Mouse (Mus musculus) limb, embryonic 15.5 days (tissue): ENCODE measurements around the gene Pfkfb4. TPM values are rescaled to one million over a fixed set of nuclear protein-coding genes. Genes with fewer than 3 reads are reported as not detected.

Experiments used
- ATAC-seq: fragments of 200-750 bp; cut with Nextera tagmentation; 2 replicates; pipeline ENCODE4 v1.8.0; 2017; ENCODE audit warnings: low read depth, moderate TSS enrichment; ENCODE audit not compliant: insufficient number of reproducible peaks, low FRiP score, low TSS enrichment
- H3K27ac ChIP-seq: fragments of 300-500 bp; sonication (generic); 2 replicates; pipeline ENCODE4 v1.5.1; 2015; ENCODE audit warnings: moderate library complexity, mild to moderate bottlenecking, inconsistent platforms
- H3K27me3 ChIP-seq: fragments of 300-500 bp; sonication (generic); 2 replicates; pipeline ENCODE4 v1.6.1; 2015; ENCODE audit warnings: inconsistent platforms
- H3K36me3 ChIP-seq: fragments of 300-500 bp; sonication (generic); 2 replicates; pipeline ENCODE4 v1.6.1; 2015; ENCODE audit warnings: inconsistent platforms
- H3K4me1 ChIP-seq: fragments of 300-500 bp; sonication (generic); 2 replicates; pipeline ENCODE4 v1.6.1; 2015; ENCODE audit warnings: inconsistent platforms
- H3K4me2 ChIP-seq: fragments of 300-500 bp; sonication (generic); 2 replicates; pipeline ENCODE4 v1.6.1; 2015; ENCODE audit warnings: mild to moderate bottlenecking, inconsistent platforms
- H3K4me3 ChIP-seq: fragments of 300-500 bp; sonication (generic); 2 replicates; pipeline ENCODE4 v1.5.1; 2015; ENCODE audit warnings: mild to moderate bottlenecking, inconsistent platforms
- H3K9ac ChIP-seq: fragments of 300-500 bp; sonication (generic); 2 replicates; pipeline ENCODE4 v1.6.1; 2015; ENCODE audit warnings: inconsistent platforms
- H3K9me3 ChIP-seq: fragments of 300-500 bp; sonication (generic); 2 replicates; pipeline ENCODE4 v1.6.1; 2016; ENCODE audit warnings: inconsistent platforms
- WGBS: fragments of 180-500 bp; shearing (Covaris S2); methylation state at CpG from one replicate; pipeline ENCODE4 v1.1.7; 2015; 5-methylcytosine and 5-hydroxymethylcytosine counted together
- polyA plus RNA-seq: library from polyadenylated mRNA; unstranded; fragments of >200 nt; fragmentation: Nextera tagmentation; extraction: Ambion mirVana; gene quantifications from 2 replicates; pipeline ENCODE4 v1.2.1, GENCODE M21; 2015

Pfkfb4 gene
- 10.0 and 11.8 TPM in 2 replicates for polyA plus RNA-seq

GRCm38 (mm10) chr9:108991428-108992084 is at the start of gene Pfkfb4:
Gene Pfkfb4, plus strand, starts transcription at chr9:108991778.
- ATAC-seq: peak; percentile 93
- Histone ChIP-seq H3K4me1 (peaks cover 42% of the 10 kb centered on the region), H3K27ac (peak within 1 kb of the TSS; percentile 91), H3K9ac (peak within 1 kb of the TSS; percentile 39), H3K9me3 (no peaks in the 10 kb centered on the region), H3K36me3 (no peaks in the 10 kb centered on the region), H3K4me3 (peak within 1 kb of the TSS; percentile 48), H3K27me3 (no peaks in the 10 kb centered on the region), H3K4me2 (peak within 1 kb of the TSS; percentile 76)
- WGBS: under 1% methylated on average over 31 of the region's 31 CpGs

GRCm38 (mm10) chr9:108945111-108945510 is 46.5 kb upstream of the Pfkfb4 start:
- H3K27ac ChIP-seq: no peak overlapping the region
- H3K27me3 ChIP-seq: no peaks in the 10 kb centered on the region
- no peak overlapping the region for H3K4me2 ChIP-seq
- no peak overlapping the region for H3K9ac ChIP-seq
- ATAC-seq: no peak
- peaks cover 93% of the 10 kb centered on the region for H3K36me3 ChIP-seq
- 78% methylated on average over 9 of the region's 9 CpGs for WGBS
- H3K4me1 ChIP-seq: peaks cover 24% of the 10 kb centered on the region
- H3K9me3 ChIP-seq: no peaks in the 10 kb centered on the region
- no peak overlapping the region for H3K4me3 ChIP-seq

- no peak overlapping the region for H3K9ac ChIP-seq
- WGBS: 73% methylated on average over 5 of the region's 5 CpGs
- no peaks in the 10 kb centered on the region for H3K9me3 ChIP-seq
- no peak overlapping the region for H3K27ac ChIP-seq
- no peak overlapping the region for H3K4me2 ChIP-seq
- H3K27me3 ChIP-seq: no peaks in the 10 kb centered on the region
- no peak for ATAC-seq
- H3K4me1 ChIP-seq: peaks cover 28% of the 10 kb centered on the region
- no peak overlapping the region for H3K4me3 ChIP-seq
- peaks cover 92% of the 10 kb centered on the region for H3K36me3 ChIP-seq
Observed at GRCm38 (mm10) chr9:108945608-108946007, 46.0 kb upstream of the Pfkfb4 start.

- Histone ChIP-seq H3K36me3 (peaks cover 63% of the 10 kb centered on the region), H3K4me3 (no peak overlapping the region), H3K4me1 (peaks cover 40% of the 10 kb centered on the region), H3K9me3 (no peaks in the 10 kb centered on the region), H3K4me2 (peak overlapping the region; percentile 17; the same call in 1 of the 2 replicates), H3K27ac (peak overlapping the region; percentile 91), H3K9ac (0 out of 2 replicates have a peak overlapping the region, but pooled peaks have one; percentile 14), H3K27me3 (peaks cover 11% of the 10 kb centered on the region)
- peak; percentile 78 for ATAC-seq
- 24% methylated on average over 13 of the region's 13 CpGs for WGBS
Observed at GRCm38 (mm10) chr9:108949231-108949966, 42.2 kb upstream of the Pfkfb4 start.

- H3K9me3 ChIP-seq: no peaks in the 10 kb centered on the region
- 56% methylated on average over 9 of the region's 9 CpGs for WGBS
- peaks cover 56% of the 10 kb centered on the region for H3K36me3 ChIP-seq
- H3K9ac ChIP-seq: no peak overlapping the region
- no peak overlapping the region for H3K4me2 ChIP-seq
- peaks cover 11% of the 10 kb centered on the region for H3K27me3 ChIP-seq
- ATAC-seq: no peak
- peak overlapping the region; percentile 91 for H3K27ac ChIP-seq
- peaks cover 40% of the 10 kb centered on the region for H3K4me1 ChIP-seq
- no peak overlapping the region for H3K4me3 ChIP-seq
Observed at GRCm38 (mm10) chr9:108949967-108950728, 41.4 kb upstream of the Pfkfb4 start.

GRCm38 (mm10) chr9:108953081-108953636 is 38.4 kb upstream of the Pfkfb4 start, which contains the start of gene Col7a1:
Gene Col7a1, plus strand, starts transcription at chr9:108953586.
- WGBS: 12% methylated on average over 15 of the region's 15 CpGs
- H3K4me1 ChIP-seq: peaks cover 35% of the 10 kb centered on the region

GRCm38 (mm10) chr9:108955241-108955640 is 36.3 kb upstream of the Pfkfb4 start:
- H3K4me3 ChIP-seq: no peak overlapping the region
- ATAC-seq: no peak
- no peak overlapping the region for H3K27ac ChIP-seq
- no peak overlapping the region for H3K4me2 ChIP-seq
- peaks cover 11% of the 10 kb centered on the region for H3K27me3 ChIP-seq
- H3K9ac ChIP-seq: no peak overlapping the region
- peaks cover 7% of the 10 kb centered on the region; the same call in 1 of the 2 replicates for H3K36me3 ChIP-seq
- peaks cover 14% of the 10 kb centered on the region for H3K4me1 ChIP-seq
- no peaks in the 10 kb centered on the region for H3K9me3 ChIP-seq
- 87% methylated on average over 11 of the region's 11 CpGs for WGBS

More at GRCm38 (mm10) chr9:108953081-108953636, 38.4 kb upstream of the Pfkfb4 start, which contains the start of gene Col7a1:
- Histone ChIP-seq H3K9me3 (no peaks in the 10 kb centered on the region), H3K4me3 (peak within 1 kb of the TSS; percentile 34), H3K27ac (no peak within 1 kb of the TSS), H3K27me3 (peaks cover 11% of the 10 kb centered on the region), H3K36me3 (peaks cover 26% of the 10 kb centered on the region), H3K4me2 (peak within 1 kb of the TSS; percentile 37), H3K9ac (0 out of 2 replicates have a peak within 1 kb of the TSS, but pooled peaks have one; percentile 8)
- ATAC-seq: no peak

GRCm38 (mm10) chr9:108955846-108956245 is 35.7 kb upstream of the Pfkfb4 start:
- WGBS: 92% methylated on average over 11 of the region's 11 CpGs
- Histone ChIP-seq H3K9me3 (no peaks in the 10 kb centered on the region), H3K27me3 (peaks cover 11% of the 10 kb centered on the region), H3K4me3 (no peak overlapping the region), H3K36me3 (peaks cover 9% of the 10 kb centered on the region; the same call in 1 of the 2 replicates), H3K4me2 (no peak overlapping the region), H3K9ac (no peak overlapping the region), H3K4me1 (peaks cover 12% of the 10 kb centered on the region), H3K27ac (no peak overlapping the region)
- ATAC-seq: no peak

GRCm38 (mm10) chr9:108963577-108963976 is 28.0 kb upstream of the Pfkfb4 start:
- no peak overlapping the region for H3K4me2 ChIP-seq
- no peak for ATAC-seq
- no peaks in the 10 kb centered on the region for H3K27me3 ChIP-seq
- H3K27ac ChIP-seq: no peak overlapping the region
- no peak overlapping the region for H3K9ac ChIP-seq
- no peaks in the 10 kb centered on the region for H3K4me1 ChIP-seq
- H3K4me3 ChIP-seq: no peak overlapping the region
- 66% methylated on average over 3 of the region's 3 CpGs for WGBS
- H3K9me3 ChIP-seq: no peaks in the 10 kb centered on the region
- 0 out of 2 replicates have a peak, but pooled peaks cover 6% of the 10 kb centered on the region for H3K36me3 ChIP-seq

- no peak overlapping the region for H3K27ac ChIP-seq
- H3K4me3 ChIP-seq: no peak overlapping the region
- H3K9ac ChIP-seq: no peak overlapping the region
- no peaks in the 10 kb centered on the region for H3K9me3 ChIP-seq
- no peak overlapping the region for H3K4me2 ChIP-seq
- no peak for ATAC-seq
- H3K36me3 ChIP-seq: 0 out of 2 replicates have a peak, but pooled peaks cover 6% of the 10 kb centered on the region
- WGBS: 76% methylated on average over 6 of the region's 6 CpGs
- H3K27me3 ChIP-seq: no peaks in the 10 kb centered on the region
- H3K4me1 ChIP-seq: no peaks in the 10 kb centered on the region
Observed at GRCm38 (mm10) chr9:108964338-108964737, 27.2 kb upstream of the Pfkfb4 start.

GRCm38 (mm10) chr9:108970623-108971022 is 21.0 kb upstream of the Pfkfb4 start:
- 81% methylated on average over 8 of the region's 8 CpGs for WGBS
- Histone ChIP-seq H3K36me3 (no peaks in the 10 kb centered on the region), H3K4me3 (no peak overlapping the region), H3K9ac (no peak overlapping the region), H3K9me3 (no peaks in the 10 kb centered on the region), H3K27me3 (no peaks in the 10 kb centered on the region), H3K4me1 (no peaks in the 10 kb centered on the region), H3K27ac (no peak overlapping the region), H3K4me2 (no peak overlapping the region)
- ATAC-seq: no peak
